Mouse (Mus musculus): ENCODE data around the gene Gm49355. TPM values are rescaled to one million over a fixed set of nuclear protein-coding genes. Genes with fewer than 3 reads are reported as not detected.

The Gm49355 gene
- polyA plus RNA-seq, 1 experiment from 2014 or later, result 0.18 TPM

DNA sequence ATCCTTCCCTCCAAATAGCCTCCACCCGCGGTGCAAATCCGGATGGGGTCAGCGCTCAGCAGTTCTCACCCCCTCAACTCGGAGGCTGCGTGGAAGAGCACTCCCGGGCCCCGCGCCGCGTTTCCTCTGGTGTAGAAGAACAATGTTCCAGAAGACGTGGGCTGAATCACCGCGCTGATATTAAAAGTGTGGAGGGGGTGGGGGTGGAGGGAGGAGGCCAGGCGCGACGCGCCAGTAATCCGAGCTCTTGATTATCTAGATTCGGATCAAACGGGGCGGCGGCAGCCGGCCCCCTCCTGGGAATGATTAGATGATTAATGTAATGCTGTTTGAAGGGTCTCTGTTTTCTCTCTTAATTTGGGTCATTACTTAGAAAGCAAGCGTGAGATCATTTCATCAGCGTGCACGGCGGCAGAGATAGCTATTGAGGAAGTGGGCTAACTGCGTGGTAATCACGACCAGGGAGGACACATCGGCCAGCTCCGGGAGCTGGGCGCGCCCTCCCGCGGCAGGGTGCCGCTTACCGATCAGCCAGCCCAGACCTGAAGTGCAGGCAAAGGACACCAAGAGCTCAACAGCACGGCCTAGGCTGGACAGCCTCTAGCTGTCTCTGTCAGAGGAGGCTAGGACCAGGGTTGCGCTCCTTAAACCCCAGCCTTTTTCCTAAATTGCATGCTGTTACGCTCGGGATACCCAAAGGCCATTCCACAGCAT lies 57.5 kb downstream of the Gm49355 start:
- peaks cover 8% of the 10 kb centered on the region; the same call in 1 of the 2 replicates for H3K36me3 ChIP-seq (ENCODE audit: control insufficient read depth, insufficient read depth, low read length)
- peak overlapping the region; percentile 64 for H3K4me2 ChIP-seq (ENCODE audit: low read length)
- ATAC-seq (0 out of 2 replicates have a peak, but pooled peaks have one; percentile 0), DNase-seq (ENCODE audit: low spot score) (peak; percentile 78)
- WGBS, result under 1% methylated on average over 42 of the region's 42 CpGs
- peak overlapping the region; percentile 91 for H3K9ac ChIP-seq (ENCODE audit: low read length)
- peaks cover 20% of the 10 kb centered on the region for H3K27me3 ChIP-seq (replicated peaks; ENCODE audit: control insufficient read depth, insufficient read depth, low read length)
- peak overlapping the region; percentile 98 for H3K27ac ChIP-seq (ENCODE audit: low read depth, low read length)
- peaks cover 21% of the 10 kb centered on the region; the same call in 1 of the 2 replicates for H3K4me1 ChIP-seq (ENCODE audit: control insufficient read depth, insufficient read depth, low read length)
- H3K9me3 ChIP-seq (replicated peaks; ENCODE audit: control insufficient read depth, low read length), result no peaks in the 10 kb centered on the region
- H3K4me3 ChIP-seq (ENCODE audit: low read depth, low read length), result peak overlapping the region; percentile 56

GRCm38 (mm10) chr14:12341789-12342457 lies 58.1 kb downstream of the Gm49355 start:
- ATAC-seq (no peak), DNase-seq (ENCODE audit: low spot score) (peak; percentile 28)
- H3K4me3 ChIP-seq (ENCODE audit: low read depth, low read length), result peak overlapping the region; percentile 56
- peaks cover 20% of the 10 kb centered on the region for H3K27me3 ChIP-seq (replicated peaks; ENCODE audit: control insufficient read depth, insufficient read depth, low read length)
- H3K4me1 ChIP-seq (ENCODE audit: control insufficient read depth, insufficient read depth, low read length), result peaks cover 17% of the 10 kb centered on the region; the same call in 1 of the 2 replicates
- peak overlapping the region; percentile 64 for H3K4me2 ChIP-seq (ENCODE audit: low read length)
- no peaks in the 10 kb centered on the region for H3K9me3 ChIP-seq (replicated peaks; ENCODE audit: control insufficient read depth, low read length)
- peaks cover 8% of the 10 kb centered on the region; the same call in 1 of the 2 replicates for H3K36me3 ChIP-seq (ENCODE audit: control insufficient read depth, insufficient read depth, low read length)
- WGBS, result 7% methylated on average over 24 of the region's 24 CpGs
- peak overlapping the region; percentile 91 for H3K9ac ChIP-seq (ENCODE audit: low read length)
- peak overlapping the region; percentile 98 for H3K27ac ChIP-seq (ENCODE audit: low read depth, low read length)

GRCm38 (mm10) chr14:12342458-12343131 lies 58.8 kb downstream of the Gm49355 start:
- Histone ChIP-seq H3K4me3 (ENCODE audit: low read depth, low read length) (peak overlapping the region; percentile 56), H3K27me3 (replicated peaks; ENCODE audit: control insufficient read depth, insufficient read depth, low read length) (peaks cover 20% of the 10 kb centered on the region), H3K9me3 (replicated peaks; ENCODE audit: control insufficient read depth, low read length) (no peaks in the 10 kb centered on the region), H3K4me1 (ENCODE audit: control insufficient read depth, insufficient read depth, low read length) (peaks cover 14% of the 10 kb centered on the region; the same call in 1 of the 2 replicates), H3K4me2 (ENCODE audit: low read length) (peak overlapping the region; percentile 64), H3K36me3 (ENCODE audit: control insufficient read depth, insufficient read depth, low read length) (peaks cover 8% of the 10 kb centered on the region; the same call in 1 of the 2 replicates), H3K9ac (ENCODE audit: low read length) (peak overlapping the region; percentile 91), H3K27ac (ENCODE audit: low read depth, low read length) (peak overlapping the region; percentile 98)
- DNase-seq (ENCODE audit: low spot score) (peak; percentile 33), ATAC-seq (no peak)
- 4% methylated on average over 23 of the region's 23 CpGs for WGBS

DNA sequence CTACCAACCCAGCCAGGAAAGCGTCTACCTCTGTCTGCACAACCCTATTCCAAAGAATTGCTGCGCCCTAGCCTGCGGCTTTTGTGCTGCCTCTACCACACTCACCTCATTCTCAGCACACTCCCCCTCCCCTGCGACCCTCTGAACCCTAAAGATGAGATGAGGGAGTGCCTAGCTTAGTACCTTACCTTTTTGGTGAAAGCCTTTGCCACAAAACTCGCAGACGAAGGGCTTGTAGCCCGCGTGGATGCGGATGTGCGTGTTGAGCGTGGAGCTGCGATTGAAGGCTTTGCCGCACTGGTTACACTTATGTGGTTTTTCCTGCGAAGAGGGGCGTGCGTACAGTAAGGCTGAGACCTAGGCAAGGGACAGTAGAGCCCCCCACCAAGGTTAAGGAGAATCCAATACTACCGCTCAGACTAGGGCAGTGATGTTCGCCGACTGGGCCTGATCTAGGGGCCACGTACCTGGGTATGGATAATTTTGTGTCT lies 59.7 kb downstream of the Gm49355 start:
- Histone ChIP-seq H3K4me3 (ENCODE audit: low read depth, low read length) (peak overlapping the region; percentile 56), H3K4me2 (ENCODE audit: low read length) (peak overlapping the region; percentile 64), H3K9me3 (replicated peaks; ENCODE audit: control insufficient read depth, low read length) (no peaks in the 10 kb centered on the region), H3K9ac (ENCODE audit: low read length) (peak overlapping the region; percentile 91), H3K4me1 (ENCODE audit: control insufficient read depth, insufficient read depth, low read length) (peaks cover 16% of the 10 kb centered on the region; the same call in 1 of the 2 replicates), H3K27me3 (replicated peaks; ENCODE audit: control insufficient read depth, insufficient read depth, low read length) (peaks cover 21% of the 10 kb centered on the region), H3K36me3 (ENCODE audit: control insufficient read depth, insufficient read depth, low read length) (peaks cover 8% of the 10 kb centered on the region; the same call in 1 of the 2 replicates), H3K27ac (ENCODE audit: low read depth, low read length) (peak overlapping the region; percentile 98)
- 1% methylated on average over 20 of the region's 20 CpGs for WGBS
- no peak for ATAC-seq
- peak; percentile 53 for DNase-seq (ENCODE audit: low spot score)

DNA sequence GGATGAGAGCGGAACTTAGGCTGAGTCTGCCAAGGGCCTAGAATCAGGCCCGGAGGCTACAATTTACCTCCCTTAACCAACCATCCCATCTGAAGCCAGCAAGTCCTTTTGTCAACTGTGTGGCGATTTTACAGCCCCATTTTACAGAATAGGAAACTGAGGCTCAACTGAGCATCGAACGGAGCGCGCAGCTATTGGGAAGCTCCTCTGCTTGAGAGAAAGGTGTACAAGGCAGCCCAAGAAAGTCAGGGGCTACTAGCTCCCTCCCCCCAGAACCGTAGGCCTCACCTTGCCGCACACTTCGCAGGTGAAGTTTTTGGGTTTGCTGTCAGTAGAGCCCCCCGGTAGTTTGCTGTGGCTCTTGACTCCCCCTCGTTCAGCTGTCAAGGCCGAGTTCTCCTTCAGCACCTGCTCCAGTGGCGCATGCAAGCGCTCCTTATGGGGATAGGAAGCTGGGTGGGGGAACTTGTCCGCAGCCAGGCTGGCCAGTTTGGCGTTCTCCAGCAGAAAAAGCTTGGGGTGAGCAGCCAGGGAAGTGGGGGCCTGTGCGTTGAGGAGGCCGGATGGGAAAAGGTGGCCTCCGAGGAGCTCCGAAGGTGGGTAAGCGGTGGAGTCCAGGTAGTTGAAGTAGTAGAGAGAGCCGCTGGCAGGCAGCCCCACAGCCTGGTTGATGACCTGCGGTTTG lies 60.4 kb downstream of the Gm49355 start:
- Histone ChIP-seq H3K4me1 (ENCODE audit: control insufficient read depth, insufficient read depth, low read length) (peaks cover 11% of the 10 kb centered on the region; the same call in 1 of the 2 replicates), H3K36me3 (ENCODE audit: control insufficient read depth, insufficient read depth, low read length) (peaks cover 8% of the 10 kb centered on the region; the same call in 1 of the 2 replicates)

GRCm38 (mm10) chr14:12344746-12345240 lies 61.0 kb downstream of the Gm49355 start:
- ATAC-seq, result peak; percentile 33
- peaks cover 11% of the 10 kb centered on the region; the same call in 1 of the 2 replicates for H3K4me1 ChIP-seq (ENCODE audit: control insufficient read depth, insufficient read depth, low read length)
- peak overlapping the region; percentile 91 for H3K9ac ChIP-seq (ENCODE audit: low read length)

More for the DNA sequence above, 60.4 kb downstream of the Gm49355 start:
- H3K4me3 ChIP-seq (ENCODE audit: low read depth, low read length), result peak overlapping the region; percentile 56
- peak overlapping the region; percentile 91 for H3K9ac ChIP-seq (ENCODE audit: low read length)
- peak overlapping the region; percentile 98 for H3K27ac ChIP-seq (ENCODE audit: low read depth, low read length)
- H3K27me3 ChIP-seq (replicated peaks; ENCODE audit: control insufficient read depth, insufficient read depth, low read length), result peaks cover 28% of the 10 kb centered on the region
- WGBS, result 3% methylated on average over 24 of the region's 24 CpGs
- no peak for ATAC-seq
- H3K4me2 ChIP-seq (ENCODE audit: low read length), result peak overlapping the region; percentile 64
- H3K9me3 ChIP-seq (replicated peaks; ENCODE audit: control insufficient read depth, low read length), result no peaks in the 10 kb centered on the region
- peak; percentile 37 for DNase-seq (ENCODE audit: low spot score)

GRCm38 (mm10) chr14:12345241-12345921 lies 61.6 kb downstream of the Gm49355 start:
- Histone ChIP-seq H3K9ac (ENCODE audit: low read length) (peak overlapping the region; percentile 91), H3K4me1 (ENCODE audit: control insufficient read depth, insufficient read depth, low read length) (peaks cover 11% of the 10 kb centered on the region; the same call in 1 of the 2 replicates), H3K4me3 (ENCODE audit: low read depth, low read length) (peak overlapping the region; percentile 56), H3K4me2 (ENCODE audit: low read length) (peak overlapping the region; percentile 64), H3K27me3 (replicated peaks; ENCODE audit: control insufficient read depth, insufficient read depth, low read length) (peaks cover 33% of the 10 kb centered on the region), H3K9me3 (replicated peaks; ENCODE audit: control insufficient read depth, low read length) (no peaks in the 10 kb centered on the region), H3K36me3 (ENCODE audit: control insufficient read depth, insufficient read depth, low read length) (peaks cover 8% of the 10 kb centered on the region; the same call in 1 of the 2 replicates), H3K27ac (ENCODE audit: low read depth, low read length) (peak overlapping the region; percentile 98)
- peak; percentile 82 for DNase-seq (ENCODE audit: low spot score)
- ATAC-seq, result peak; percentile 54
- WGBS, result under 1% methylated on average over 40 of the region's 40 CpGs

More at GRCm38 (mm10) chr14:12344746-12345240, 61.0 kb downstream of the Gm49355 start:
- H3K36me3 ChIP-seq (ENCODE audit: control insufficient read depth, insufficient read depth, low read length), result peaks cover 8% of the 10 kb centered on the region; the same call in 1 of the 2 replicates
- peak overlapping the region; percentile 64 for H3K4me2 ChIP-seq (ENCODE audit: low read length)
- H3K4me3 ChIP-seq (ENCODE audit: low read depth, low read length), result peak overlapping the region; percentile 56
- DNase-seq (ENCODE audit: low spot score), result peak; percentile 51
- peak overlapping the region; percentile 98 for H3K27ac ChIP-seq (ENCODE audit: low read depth, low read length)
- WGBS, result under 1% methylated on average over 39 of the region's 39 CpGs
- H3K9me3 ChIP-seq (replicated peaks; ENCODE audit: control insufficient read depth, low read length), result no peaks in the 10 kb centered on the region
- H3K27me3 ChIP-seq (replicated peaks; ENCODE audit: control insufficient read depth, insufficient read depth, low read length), result peaks cover 32% of the 10 kb centered on the region

Measured in forebrain, embryonic 14.5 days (tissue).